Mouse (Mus musculus) bone marrow macrophage, adult 2 months (primary cell): Measurements from ENCODE around the gene Eif4h. TPM values are rescaled to one million over a fixed set of nuclear protein-coding genes. Genes with fewer than 3 reads are reported as not detected.

Experiments
- H3K27ac ChIP-seq: 2 replicates; pipeline ENCODE4 v1.5.1; 2012; ENCODE audit warnings: low read depth, low read length; ENCODE audit not compliant: insufficient read depth
- H3K4me1 ChIP-seq: 2 replicates; pipeline ENCODE4 v1.6.1; 2012; ENCODE audit warnings: low read length; ENCODE audit not compliant: control insufficient read depth, insufficient read depth
- H3K4me3 ChIP-seq: 2 replicates; pipeline ENCODE4 v1.5.1; 2012; ENCODE audit warnings: mild to moderate bottlenecking, low read length, moderate library complexity; ENCODE audit not compliant: insufficient read depth
- CTCF ChIP-seq: IDR thresholded peaks from 2 replicates; pipeline ENCODE4 v1.5.1; 2012; ENCODE audit warnings: low read depth, mild to moderate bottlenecking, low read length, moderate library complexity
- POLR2A ChIP-seq: IDR thresholded peaks from 2 replicates; pipeline ENCODE4 v1.6.1; 2012; ENCODE audit warnings: mild to moderate bottlenecking, low read depth, low read length, borderline replicate concordance
- polyA plus RNA-seq: library from polyadenylated mRNA; stranded (reverse); fragments of >200 nt; gene quantifications from 2 replicates; pipeline ENCODE4 v1.2.4, GENCODE M21; 2012; ENCODE audit not compliant: missing spikeins, insufficient read depth, insufficient read length

Gene Eif4h
- polyA plus RNA-seq, 1 experiment, result 169 TPM

DNA sequence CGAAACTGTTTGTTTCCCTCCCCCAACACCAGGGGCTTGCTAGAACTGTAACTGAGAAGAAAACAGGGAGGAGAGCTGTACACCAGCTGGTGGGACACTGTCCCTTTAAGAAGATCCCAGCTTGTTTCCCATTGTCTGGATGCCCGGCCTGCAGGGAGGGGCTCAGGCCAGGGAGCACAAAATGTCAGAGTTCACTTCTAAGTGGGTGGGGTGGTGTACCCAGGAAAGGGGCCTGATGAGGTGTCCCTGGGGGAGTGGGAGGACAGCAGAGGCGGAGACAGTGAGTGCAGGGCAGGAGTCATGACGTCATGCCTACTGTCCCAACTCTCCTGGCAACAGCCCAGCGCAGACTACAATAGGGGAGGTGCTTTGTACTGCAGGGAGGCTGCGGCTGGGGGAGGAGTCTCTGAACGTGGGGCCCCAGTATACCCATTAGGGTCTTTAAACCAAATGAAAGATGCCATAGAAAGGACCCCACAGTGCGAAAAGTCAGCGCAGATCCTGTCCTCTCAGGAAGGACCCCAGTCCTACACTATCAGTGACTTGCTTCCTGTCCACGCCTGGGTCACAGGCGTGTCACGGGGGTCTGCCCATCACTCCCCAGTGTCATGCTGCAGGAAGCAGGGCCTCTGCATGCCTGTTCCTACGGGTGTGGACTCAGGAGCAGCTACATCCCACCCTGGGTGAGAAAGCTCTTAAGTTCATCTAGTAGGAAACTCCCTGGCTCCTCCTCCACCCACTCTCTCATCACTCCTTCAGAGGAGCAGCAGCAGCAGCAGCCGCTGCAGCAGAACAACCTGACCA is 36.9 kb upstream of the Eif4h start:
- H3K4me3 ChIP-seq, result peak overlapping the region; percentile 67
- H3K4me1 ChIP-seq, result peaks cover 24% of the 10 kb centered on the region
- no peak for TF ChIP-seq CTCF
- no peak for TF ChIP-seq POLR2A
- no peak overlapping the region; the same call in 1 of the 2 replicates for H3K27ac ChIP-seq

DNA sequence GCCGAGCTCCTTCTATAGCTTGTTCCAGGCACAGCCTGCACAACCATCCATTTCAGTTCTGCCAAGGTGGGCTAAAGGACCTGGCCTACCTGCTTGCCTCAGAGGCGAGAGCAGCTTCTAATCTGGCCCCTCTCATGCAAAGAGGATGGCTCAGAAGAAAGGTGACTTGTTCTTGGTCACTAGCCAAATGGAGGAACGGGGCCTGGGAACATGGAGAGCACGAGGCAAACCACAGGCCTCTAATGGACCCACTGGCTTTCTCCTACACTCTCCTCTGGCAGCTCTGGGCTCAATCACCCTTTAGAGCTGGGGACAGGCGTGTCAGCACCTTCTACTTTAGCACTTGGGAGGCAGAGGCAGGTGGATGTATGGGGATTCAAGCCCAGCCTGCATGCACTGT is 35.7 kb upstream of the Eif4h start:
- no peak overlapping the region for H3K4me3 ChIP-seq
- H3K27ac ChIP-seq, result no peak overlapping the region
- H3K4me1 ChIP-seq, result peaks cover 24% of the 10 kb centered on the region
- TF ChIP-seq POLR2A (no peak), CTCF (no peak)

DNA sequence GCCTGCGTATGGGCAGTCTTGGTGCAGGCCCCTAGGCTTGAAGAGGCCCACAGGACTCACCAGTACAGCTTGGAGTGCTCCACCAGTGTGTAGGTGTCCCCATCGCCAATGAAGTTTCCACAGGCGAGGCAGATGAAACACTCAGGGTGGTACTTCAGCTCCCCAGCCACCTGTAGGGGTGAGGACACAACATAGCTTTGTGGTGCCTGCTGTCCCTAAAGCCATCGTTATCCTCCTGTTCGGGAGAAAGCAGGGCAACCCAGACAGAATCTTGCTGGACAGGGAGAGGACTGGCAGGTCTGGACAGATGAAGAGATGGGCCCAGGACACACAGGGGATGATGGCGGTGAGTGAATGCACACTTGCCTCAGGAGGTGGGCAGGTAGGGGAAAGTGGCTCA is 33.3 kb upstream of the Eif4h start:
- TF ChIP-seq CTCF (no peak), POLR2A (no peak)
- no peak overlapping the region for H3K4me3 ChIP-seq
- no peak overlapping the region for H3K27ac ChIP-seq

DNA sequence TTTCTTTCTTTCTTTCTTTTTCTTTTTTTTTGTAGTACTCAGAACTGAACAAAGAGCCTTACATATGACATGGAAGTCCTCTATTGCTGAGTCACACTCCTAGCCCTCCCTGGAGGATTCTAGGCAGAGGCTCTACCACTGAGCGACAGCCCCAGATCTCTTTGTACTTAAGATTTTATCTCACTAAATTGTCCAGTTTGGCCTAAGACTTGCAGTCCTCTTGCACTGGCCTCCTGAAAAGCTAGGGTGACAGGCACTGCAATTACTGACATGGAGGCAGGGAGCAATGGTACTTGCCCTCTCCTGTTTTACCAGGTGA is 32.9 kb upstream of the Eif4h start:
- no peak overlapping the region for H3K4me3 ChIP-seq
- TF ChIP-seq CTCF (no peak), POLR2A (no peak)
- H3K27ac ChIP-seq, result no peak overlapping the region
- peaks cover 13% of the 10 kb centered on the region for H3K4me1 ChIP-seq

More for the DNA sequence above, 33.3 kb upstream of the Eif4h start:
- H3K4me1 ChIP-seq, result peaks cover 14% of the 10 kb centered on the region

DNA sequence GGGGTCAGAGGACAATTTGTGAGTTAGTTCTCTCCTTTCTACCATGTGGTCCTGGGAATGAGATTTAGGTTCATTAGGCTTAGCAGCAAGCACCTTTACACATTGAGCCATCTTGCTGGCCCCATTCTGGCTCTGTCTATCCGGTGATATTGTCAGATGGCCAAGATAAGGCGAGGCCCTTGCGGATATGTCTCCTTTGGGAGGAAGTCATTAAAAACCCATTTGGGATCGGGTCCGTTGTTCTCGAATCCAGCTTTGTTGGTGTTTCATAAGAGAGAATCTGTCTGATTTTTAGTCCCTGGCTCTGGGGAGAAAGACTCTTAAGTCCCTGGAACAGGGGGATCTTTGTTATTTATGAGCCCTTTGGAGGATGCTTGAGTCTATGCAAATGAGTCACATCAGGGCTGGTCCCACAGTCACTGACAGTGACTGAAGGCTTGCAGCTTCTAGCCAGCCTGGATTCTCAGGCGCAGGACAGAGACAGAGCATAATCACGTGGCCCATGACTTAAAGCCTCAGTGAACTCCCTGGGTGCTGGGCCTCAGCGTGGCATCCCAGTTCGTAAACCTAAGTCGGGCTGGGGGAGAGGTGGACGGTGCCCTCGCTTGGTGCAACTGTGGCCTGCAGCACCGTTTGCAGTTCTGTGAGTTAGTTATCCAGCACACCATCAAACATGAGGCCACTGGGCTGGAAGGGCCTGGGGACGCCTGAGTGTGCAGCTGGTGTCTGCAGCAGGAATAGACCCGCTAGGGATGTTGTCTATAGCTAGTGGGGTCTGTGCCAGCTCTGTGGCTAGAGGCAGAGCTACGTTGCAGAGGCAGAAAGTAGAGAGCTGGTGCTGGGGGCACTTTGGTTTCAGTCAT is 32.3 kb upstream of the Eif4h start:
- Histone ChIP-seq H3K27ac (no peak overlapping the region), H3K4me1 (peaks cover 7% of the 10 kb centered on the region), H3K4me3 (no peak overlapping the region)
- TF ChIP-seq POLR2A (no peak), CTCF (no peak)

DNA sequence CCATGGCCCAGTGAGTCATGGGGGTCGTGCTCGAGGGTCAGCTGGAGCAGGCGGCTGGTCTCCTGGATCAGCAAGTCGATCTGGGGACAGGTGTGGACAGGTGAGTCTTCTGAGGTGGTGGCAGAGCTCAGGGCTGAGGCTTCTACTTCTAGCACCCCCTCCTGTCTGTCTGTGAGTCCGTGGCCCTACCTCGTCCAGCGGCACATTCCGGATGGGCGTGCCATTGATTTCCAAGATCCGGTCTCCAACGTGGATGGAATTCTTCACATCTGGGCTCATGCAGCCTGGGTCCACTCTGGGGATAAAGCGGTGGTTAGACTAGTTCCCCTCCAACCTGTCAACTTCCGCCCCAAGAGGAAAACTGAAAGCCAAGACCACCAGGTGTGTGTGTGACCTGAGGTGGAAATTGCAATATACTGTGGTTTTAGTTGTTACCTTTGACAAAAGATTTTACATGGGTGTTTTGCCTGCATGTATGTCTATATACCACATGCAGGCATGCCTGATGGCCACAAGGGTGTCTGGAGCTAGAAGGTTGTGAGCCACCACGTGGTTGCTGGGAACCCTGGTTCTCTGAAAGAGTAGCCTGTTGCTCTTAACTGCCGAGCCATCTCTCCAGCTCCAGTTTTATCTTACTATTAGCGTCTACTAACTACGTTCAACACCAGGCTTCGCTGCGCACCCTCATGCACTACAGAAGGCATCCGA is 29.9 kb upstream of the Eif4h start:
- H3K4me3 ChIP-seq, result no peak overlapping the region
- TF ChIP-seq POLR2A, result no peak
- TF ChIP-seq CTCF, result no peak
- no peaks in the 10 kb centered on the region for H3K4me1 ChIP-seq
- no peak overlapping the region for H3K27ac ChIP-seq

DNA sequence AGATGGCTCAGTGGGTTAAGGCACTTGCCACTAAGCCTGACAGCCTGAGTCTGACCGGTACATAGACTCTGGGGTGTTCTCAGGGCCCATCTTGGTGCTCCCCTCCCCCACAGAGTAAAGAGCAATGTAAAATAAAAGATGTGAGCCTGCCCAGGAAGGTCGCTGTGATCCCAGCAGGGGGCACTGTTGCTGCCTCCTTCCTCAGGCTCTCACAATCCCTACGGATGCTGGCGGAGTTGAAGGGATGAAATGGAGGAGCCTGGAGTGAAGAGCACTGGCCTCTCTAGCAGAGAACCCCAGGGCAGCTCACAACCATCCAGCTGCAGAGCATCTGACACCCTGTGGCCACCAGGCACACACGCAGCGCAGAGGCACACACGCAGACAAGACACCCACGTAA is 29.2 kb upstream of the Eif4h start:
- Histone ChIP-seq H3K4me1 (no peaks in the 10 kb centered on the region), H3K4me3 (no peak overlapping the region), H3K27ac (no peak overlapping the region)
- TF ChIP-seq POLR2A (no peak), CTCF (peak; percentile 58; the same call in 1 of the 2 replicates)

DNA sequence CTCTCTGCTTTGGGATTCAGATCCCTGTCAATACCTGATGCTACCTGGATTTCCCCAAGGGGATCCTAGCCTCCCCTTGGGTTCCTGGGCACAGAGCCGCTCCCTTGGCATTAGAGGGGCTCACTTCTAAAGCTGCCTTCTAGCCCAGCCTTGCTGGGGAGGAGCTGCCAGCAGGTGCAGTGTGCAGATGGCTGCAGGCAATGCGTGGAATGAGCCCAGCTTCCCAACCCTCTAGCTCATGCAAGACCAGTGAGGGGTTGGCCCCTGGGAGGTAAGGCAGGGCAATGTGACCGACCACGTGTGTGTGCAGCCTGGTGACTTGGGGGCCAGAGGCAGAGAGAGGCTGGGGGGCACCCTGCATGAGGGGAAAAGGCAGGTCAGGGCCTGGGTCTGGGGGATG is 17.4 kb upstream of the Eif4h start:
- Histone ChIP-seq H3K4me3 (no peak overlapping the region), H3K4me1 (no peaks in the 10 kb centered on the region), H3K27ac (no peak overlapping the region)
- TF ChIP-seq POLR2A (no peak), CTCF (no peak)

DNA sequence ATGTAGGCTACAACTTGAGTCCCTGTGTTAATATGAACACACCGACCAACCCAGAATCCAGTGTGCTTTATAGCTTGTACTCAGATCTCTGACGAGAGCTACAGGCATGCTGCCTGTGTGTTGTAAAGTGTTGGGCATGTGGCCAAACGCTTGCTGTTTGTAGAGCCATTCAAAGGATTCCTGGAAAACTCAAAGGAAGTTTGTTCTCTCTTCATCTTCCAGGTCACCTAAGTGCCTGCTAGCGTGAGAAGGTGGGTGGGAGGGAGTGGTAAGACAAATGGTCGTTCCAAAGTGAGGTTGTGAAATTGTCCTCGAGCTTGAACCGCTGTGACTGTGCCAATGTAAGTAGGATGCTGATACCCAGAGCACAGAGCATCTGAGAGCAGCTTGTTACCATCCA is 12.7 kb upstream of the Eif4h start:
- Histone ChIP-seq H3K4me3 (no peak overlapping the region), H3K27ac (no peak overlapping the region), H3K4me1 (0 out of 2 replicates have a peak, but pooled peaks cover 2% of the 10 kb centered on the region)
- TF ChIP-seq CTCF, result no peak
- TF ChIP-seq POLR2A, result no peak
